Mouse (Mus musculus) gastrocnemius, adult 18-20 months (tissue): ENCODE results near the gene Vps13d. TPM values are rescaled to one million over a fixed set of nuclear protein-coding genes. Genes with fewer than 3 reads are reported as not detected.

Source experiments
- DNase-seq: peaks from one replicate; pipeline ENCODE4 v3.0.0; 2021; ENCODE audit warnings: low spot score
- total RNA-seq, 2 experiments: library from RNA; stranded (reverse); gene quantifications; 2 replicates each; pipeline ENCODE4 v1.2.3; 2021

Gene Vps13d
- total RNA-seq, 2 experiments from 2014 or later: 28.7 to 34.3 TPM

DNA sequence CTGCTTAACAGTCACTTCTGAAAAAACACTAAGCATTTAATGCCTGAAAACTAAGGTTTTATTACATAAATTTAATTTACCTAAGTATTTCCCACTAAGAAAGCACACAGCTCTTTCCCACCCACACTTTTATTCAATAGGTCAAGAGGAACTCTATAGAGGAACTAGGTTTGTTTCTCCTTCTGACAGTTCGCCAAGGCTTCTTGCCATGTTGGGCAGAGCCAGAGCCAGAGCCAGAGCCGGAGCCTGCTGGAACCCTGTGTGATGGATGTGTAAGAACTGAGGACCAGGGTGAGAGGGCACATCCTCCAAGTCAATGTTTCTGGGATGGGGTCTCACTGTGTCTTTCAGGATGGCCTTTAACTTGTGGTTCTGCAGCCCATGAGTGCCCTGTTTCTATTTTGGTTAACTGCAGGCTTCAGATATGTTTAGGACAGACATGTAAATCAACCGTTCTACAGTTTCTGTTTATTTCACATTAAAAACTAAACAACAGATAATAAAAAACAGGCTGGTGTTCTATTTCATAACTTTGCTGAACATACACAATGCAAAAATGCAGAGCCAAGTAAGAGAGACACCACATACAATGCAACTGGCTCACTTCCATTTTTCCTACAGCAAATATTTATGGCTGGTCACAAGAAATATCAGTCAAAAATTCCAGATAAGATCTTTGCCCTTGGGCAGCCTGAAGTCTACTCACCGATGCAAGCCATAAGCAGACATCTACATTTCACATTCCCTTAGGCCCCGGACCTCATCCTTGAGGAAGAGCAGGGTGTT, 157.0 kb downstream of the Vps13d start:
- peak; percentile 40 for DNase-seq

DNA sequence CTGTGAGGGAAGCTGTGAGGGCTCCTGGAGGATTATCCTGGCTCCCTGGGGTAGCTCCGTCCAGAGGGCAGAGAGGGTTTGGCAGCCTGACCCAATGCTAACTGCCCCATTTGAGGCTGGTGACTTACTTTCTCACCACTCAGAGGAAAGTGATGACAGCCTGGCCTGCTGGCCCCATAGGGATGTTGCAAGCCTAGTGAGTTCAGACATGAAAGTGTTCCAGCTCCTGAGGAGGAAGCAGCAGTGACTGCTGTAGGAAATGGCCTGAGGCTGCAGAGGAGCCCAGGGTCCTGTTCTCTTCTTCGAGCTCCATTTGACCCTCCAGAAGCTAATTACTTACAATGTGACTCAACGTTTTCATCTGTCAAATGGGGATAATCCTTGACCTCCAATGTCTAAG, 157.8 kb downstream of the Vps13d start:
- no peak for DNase-seq

DNA sequence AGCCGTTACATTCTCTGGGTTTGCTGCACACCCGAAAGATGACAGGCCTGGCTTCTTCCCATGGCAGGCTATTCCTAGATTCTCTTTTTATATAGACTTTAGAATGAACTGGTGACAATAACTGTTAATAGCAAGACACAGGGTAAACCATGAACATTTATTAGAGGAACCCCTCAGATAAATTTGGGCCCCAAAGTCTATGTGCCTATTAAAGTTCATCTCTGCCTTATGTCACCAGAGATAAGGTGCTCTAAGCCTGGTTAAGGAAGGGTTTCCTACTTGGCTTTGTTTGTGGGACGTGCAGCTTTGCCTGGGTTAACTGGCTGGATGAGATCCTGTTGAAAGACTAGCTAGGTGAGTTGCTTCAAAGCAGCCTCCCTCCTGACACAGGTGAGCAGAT, 159.4 kb downstream of the Vps13d start:
- no peak for DNase-seq

DNA sequence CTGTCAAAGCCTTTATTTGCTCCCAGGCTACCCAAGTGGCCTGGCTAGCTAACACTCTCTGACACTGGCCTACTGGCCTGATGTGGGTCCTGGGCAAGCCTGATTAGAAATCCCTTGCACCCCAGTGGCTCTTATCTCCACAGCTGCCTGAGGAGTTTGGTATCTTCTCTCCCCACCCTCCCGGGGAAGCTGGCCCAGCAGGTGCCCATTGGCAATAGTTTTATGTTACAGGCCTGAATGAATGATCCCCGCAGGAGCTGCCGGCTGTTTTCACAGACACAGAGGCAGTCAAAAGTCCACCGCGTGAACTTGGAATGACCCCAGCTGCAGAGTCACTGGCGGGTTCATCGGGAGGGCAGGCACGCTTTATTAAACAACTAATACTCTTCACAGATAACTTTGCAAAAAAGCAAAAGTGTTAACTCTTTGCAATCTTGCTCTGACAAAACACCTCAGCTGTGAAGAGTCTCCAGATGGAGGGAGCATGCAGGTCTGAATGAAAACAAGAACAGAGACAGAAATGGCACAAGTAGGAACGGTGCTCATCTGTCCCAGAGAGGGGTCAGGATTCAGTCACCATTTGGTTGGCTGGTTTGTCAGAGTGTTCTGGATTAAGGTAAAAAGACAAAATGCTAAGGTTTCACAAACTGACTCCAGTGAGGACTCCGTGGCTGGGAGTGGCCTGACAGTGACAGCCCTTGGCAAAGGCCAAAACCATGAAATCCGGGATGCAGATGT, 160.1 kb downstream of the Vps13d start:
- peak; percentile 48 for DNase-seq

DNA sequence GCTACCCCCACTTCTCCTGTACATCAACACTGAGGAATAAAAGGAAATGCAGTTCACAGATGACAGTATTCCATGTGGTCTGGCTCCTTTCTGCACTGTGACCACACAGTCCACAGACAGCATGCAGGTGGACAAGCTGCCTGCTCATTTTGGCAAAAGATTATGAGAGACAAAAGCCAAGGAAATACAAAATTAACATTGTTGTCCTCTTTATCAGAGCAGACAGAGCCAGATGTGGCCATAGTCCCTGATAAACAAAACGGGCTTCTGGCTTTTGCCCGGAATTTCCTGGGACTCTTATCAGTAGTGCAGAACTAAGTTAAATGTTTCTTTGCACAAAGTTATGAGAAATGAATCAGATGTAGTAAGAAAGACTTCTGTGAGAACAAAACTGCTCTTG, 161.4 kb downstream of the Vps13d start:
- DNase-seq: no peak

DNA sequence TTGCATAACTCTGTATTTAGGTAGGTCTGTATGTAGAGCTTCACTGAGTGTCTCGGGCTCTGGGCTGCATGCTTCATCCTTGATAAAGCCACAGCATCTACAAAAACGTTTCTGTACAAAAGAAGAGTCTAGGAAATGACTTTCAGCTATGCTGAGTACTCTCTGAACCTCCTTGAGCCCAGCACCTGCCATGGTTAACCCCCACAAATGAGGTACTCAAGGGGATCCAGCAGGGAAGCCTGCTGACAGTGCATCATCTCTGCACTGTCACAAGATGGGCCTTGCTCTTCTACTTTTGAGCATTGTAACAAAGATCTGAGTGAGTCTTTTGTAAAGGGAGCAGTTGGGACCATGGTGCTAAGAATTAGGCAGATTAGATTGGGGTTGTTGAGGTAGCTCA, 162.2 kb downstream of the Vps13d start:
- DNase-seq: no peak

DNA sequence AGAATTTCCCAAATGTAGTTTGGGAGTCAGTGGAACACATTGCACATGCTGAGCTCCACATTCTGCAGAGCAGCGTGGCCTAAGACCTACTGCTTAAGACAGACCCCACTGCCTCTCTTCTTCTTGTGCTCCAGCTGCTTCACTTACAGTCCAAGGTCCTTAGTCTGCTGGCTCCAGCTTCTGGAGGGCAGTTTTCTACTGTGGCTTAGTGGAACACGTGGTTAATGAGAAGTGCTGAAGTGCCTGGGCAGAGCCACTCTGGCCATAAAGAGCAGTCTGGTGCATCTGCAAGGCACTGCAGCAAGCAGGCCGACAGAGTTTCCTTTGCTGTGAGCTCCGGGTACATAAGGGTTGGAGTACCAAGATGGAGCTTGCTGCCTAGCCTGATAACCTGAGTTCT, 163.3 kb downstream of the Vps13d start:
- no peak for DNase-seq

DNA sequence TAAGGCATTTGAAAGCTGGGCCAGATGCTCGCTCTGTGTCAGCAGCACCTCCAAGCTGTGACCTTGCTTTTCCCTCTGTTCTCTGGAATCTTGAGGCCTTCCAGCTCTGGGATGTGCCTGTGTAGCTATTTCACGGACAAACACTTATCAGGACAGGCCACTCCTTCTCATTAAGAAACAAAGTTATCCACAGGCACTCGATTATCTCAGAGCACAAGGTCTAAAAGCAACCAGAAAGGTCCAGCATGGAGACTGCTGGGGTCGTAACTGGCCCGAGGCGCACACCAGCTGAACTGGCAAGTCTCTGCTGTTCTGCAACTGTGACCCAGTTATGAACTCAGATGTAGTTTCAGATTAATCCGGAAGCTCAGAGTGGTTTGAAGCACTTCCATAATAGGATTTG, 168.4 kb downstream of the Vps13d start:
- peak; percentile 63 for DNase-seq

DNA sequence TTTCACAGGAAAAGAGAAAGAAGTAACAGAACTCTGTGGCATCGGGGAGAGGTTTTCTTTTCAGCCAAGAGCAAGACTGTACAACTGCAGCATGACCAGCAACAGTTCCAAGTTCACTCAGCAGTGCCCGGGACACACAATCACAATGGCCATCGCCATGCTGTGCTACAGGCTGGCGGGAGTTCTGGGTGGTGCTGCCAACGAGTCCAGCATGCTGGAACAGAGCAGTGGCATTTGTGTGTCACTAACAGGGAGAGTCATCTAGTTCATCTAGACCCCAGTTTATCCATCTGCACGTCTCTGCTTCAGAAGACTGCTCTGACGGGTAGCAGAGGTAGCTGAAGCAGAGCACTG, 169.4 kb downstream of the Vps13d start:
- peak; percentile 71 for DNase-seq

DNA sequence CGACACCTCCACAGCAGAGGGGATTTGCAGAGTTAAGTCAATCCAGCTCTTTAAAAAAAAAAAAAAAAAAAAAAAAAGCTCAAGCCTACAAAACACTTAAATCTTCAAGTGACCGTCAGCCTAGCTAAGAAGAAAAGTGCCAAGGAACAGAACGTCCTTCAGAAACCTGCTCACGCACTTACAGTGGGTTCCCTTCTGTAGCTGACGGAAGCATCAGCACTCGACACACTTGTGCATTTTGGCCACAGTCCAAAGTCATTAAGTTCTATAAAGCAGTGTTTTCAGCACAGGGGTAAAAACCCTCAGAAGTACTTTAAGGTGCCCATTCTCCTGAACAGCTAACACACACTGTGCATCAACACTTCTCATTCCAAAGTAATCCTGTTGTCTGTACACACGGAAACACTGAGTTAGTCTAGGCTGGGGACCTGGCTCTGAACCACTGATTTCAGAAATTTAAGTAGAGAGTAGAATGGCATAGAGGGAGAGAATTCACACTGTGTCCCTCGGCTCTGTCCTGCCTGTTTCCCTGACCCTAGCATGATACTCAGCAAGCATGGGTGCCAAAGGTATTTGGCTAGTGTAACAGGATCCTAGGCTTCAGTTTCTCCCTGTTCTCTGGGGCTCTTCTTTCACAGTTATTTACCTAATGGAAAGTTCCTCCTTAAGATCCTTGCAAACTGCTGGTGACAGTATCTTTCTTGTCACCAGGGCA, 170.0 kb downstream of the Vps13d start:
- DNase-seq: peak; percentile 83

DNA sequence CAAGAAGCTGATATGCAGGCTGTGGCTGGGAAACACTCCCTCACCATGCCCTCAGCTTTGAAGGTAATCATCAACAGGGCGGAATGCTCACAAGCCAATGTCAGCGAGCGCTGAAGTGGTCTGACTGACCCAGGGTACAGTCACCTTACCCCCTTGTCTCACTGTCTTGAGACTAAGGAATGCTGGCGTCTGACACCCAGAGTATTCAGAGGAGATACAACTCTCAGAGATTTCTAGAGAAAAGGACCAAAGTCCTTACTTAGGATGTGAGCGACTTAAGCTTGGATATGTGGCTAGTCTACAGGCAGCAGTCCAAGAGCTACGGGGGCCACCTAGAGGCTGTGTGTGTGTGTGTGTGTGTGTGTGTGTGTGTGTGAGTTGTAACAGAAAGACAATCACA, 170.9 kb downstream of the Vps13d start:
- DNase-seq: no peak

DNA sequence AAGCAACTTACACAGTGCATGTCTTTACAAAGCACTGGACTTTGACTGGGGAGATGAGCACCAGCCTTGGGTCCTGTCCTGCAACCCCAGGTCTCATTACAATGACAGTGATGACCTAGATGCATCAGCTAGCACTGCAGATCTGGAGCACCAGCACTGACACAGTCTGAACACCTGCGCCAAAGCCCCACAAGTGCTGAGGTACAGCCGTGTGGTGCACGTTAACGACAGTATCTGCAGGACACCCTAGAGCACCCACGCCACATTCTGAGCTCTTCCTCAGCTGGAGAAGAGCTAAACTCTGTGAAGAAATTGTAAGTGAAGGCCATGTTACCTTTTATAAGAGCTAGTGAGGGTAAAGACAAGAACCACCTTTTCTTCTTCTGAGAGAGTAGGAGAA, 172.0 kb downstream of the Vps13d start:
- no peak for DNase-seq

DNA sequence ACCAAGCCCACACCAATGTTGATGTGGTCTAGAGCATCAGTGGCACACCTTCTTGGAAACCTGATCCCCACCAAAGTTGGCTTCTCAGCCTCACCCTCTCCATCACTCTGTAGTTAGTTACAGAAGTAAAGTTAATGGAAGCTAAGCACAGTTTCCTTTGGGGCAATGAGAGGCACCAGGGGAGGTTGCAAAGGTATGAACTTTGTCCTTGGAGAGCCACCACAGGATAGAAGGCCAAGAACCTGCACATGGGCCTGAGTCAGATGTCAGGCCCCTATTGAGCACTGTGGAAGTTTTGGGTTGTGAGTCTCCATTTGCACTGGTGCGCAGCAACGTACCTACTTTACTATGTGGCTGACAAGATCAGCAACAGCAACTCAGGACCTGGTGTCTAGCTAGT, 172.6 kb downstream of the Vps13d start:
- DNase-seq: no peak

DNA sequence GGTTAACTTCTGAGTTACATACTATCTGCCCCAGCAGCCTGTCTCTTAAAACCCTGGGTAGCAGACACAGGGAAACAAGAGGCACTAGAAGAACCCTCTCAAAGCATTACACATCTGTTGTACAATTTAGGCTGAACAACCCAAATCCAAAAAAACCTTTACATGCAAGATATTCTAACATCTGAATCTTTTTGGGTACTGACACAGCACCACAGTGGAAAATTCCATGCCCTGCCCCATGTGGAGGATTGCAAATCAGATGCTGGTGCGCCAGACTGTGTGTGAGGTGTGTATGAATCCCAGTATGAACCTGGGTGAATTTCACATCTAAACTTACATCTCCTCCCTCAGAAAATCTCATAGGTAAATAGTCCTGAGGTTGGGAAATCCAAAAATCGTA, 174.4 kb downstream of the Vps13d start:
- DNase-seq: no peak

DNA sequence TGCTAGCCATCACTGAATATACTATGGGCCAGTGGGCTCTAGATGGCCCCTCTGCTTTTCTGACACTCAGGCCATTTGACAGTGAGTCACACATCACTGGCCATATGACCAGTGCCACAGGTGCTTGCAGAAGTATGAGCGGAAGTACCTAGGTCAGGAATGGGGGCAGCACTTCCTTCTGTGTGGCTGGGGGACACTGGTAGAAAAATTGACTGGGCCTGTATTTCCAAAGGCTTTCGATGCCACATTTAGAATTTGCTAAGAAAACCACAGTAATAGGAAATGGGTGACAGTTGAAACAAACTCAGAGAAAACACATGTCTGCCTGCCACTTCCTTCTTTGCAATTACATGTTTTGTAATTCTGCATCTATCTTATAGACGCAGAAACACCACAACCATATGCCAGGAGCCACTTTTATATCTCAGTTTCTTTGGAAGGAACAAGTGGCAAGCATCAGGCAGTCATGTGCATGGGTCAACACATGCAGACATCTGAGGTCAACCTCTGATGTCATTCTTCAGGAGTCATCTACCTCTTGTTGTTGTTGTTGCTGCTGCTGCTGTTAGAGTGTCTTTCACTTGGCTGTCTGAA, 175.6 kb downstream of the Vps13d start:
- no peak for DNase-seq

DNA sequence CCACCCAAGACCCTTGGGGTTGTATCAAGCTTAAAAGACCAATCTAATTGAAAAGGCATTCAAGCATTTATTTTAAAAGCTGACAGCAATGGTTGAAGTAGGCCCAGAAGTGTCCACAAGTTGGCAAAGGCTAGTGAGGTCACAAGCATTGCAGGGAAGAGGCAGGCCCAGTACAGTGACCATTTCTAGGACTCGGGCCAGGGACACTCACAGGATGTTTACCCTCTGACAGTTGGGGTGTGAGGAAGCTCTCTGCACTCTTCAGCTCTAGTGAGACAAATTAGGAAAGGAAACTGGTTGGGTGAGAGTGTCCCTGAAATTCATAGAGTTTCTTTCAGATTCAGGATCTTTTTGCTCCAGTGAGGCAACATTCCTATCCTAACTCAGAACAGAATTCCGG, 177.1 kb downstream of the Vps13d start:
- DNase-seq: peak; percentile 83

DNA sequence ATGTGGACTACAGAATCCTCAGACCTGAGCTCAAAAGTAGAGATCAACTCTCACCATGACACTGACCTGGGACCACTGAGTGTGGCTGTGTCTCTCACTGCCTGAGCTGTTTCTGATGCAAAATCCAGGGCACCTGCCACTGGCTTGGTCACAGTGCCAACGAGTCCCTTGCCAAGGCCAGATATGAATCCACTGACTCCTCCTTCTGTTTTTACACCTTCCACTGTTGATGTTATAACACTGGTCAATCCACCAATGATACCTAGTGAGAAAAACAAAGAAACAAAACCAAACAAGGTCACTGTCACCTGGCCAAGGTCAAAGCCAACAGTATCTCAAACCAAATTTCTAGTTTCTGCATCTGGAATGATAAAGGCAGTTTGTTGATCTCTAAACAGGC, 178.1 kb downstream of the Vps13d start:
- DNase-seq: peak; percentile 60

DNA sequence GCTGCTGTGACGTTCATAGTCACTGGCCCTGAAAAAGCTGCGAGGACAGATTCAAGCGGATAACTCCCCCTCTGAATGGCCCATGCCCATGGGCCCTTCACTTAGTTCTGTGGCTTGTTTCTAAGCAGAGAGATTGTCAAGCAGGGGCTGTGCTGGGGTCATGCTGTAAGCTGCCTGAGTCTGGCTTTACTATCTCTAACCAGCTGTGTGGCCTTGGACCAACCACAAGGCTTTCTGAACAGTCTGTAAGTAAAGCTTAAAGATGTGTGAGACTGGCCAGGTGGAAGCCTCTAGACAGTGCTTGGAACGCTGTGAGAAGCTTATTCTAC, 180.2 kb downstream of the Vps13d start:
- no peak for DNase-seq

DNA sequence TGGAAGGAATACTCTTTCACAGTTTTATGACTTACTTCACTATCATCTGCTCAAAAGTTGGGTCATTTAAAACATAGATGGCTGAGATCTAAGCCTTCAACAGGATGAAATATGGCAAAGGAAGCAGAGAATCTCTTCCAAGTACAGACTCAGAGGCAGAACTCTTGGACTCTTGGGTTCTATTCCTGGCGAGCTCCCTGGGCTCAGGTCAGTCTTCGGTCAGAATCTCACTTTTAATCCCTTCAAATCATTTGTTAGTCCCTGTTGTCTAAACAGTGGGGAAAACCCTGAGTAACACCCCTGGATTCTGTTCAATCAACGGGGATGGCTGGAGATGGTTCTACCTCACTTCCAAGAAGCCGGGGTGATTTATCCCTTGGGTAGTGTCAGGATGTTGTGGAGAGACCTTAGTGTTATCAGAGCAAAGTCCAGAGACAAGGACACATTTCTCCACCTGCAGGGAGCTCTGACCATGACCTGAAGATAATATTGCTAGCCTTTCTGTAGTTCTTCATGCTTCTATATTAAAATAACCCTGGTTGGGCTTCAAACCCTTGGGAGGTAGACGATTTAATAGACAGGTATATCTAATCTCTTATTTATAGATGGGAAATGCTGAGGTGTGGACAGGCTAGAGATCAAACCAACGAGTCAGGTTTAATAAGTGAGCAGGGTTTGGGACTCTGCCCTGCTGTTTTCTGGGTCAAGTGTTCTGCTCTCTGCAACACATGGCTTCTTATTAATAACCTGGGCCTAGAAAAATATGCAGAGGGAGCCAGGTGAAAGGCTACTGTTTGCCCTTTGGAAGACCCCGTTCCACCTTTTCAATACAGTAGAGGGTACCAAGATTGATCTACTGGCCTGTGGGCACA, 180.8 kb downstream of the Vps13d start:
- no peak for DNase-seq

DNA sequence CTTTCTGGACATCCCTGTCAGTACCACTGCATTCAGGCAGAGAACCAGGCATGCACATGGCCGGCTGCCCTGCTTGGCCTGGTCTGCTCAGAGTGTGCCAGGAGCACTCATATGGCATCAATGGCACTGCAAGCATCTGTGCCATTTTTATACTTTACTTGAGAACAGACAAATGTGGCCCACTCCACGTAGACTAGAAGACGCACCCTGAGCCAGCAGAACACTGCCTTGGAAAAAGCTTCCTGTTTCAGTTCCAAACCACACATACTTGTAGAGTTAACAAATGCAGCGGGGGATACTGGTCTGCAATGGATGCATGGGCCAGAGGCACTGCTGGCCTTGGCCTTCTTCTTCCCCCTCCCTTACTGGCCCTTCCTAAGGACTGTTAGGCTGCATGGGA, 181.6 kb downstream of the Vps13d start:
- DNase-seq: peak; percentile 57

DNA sequence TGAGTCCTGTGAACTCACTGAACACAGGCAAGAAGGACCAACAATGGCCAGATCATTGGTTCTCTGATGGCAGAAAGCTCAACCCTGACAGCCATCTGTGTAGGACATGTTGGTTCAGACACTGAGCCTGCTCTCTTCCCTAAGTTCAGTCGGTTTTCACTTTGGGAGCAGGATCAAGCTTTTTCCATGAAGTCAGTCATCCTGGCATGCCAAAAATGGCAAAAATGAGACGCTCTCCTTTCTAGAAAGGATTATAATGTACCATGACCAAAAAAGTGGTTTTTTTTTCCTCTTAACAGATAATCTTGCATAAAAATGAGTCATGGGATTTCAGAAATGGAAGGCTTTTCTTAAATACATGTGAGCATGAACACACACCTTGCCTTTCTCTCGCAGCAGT, 183.6 kb downstream of the Vps13d start:
- peak; percentile 47 for DNase-seq
